Mouse (Mus musculus) megakaryocyte, embryonic 14.5 days (primary cell): ENCODE results near the gene Sox5. TPM values are rescaled to one million over a fixed set of nuclear protein-coding genes. Genes with fewer than 3 reads are reported as not detected.

Experiments
- H3K27me3 ChIP-seq: replicated peaks from 2 replicates; pipeline ENCODE3; 2012; ENCODE audit warnings: inconsistent platforms
- H3K36me3 ChIP-seq: replicated peaks from 2 replicates; pipeline ENCODE3; 2012; ENCODE audit warnings: low read length, inconsistent platforms, mixed read lengths
- H3K4me1 ChIP-seq: 2 replicates; pipeline ENCODE4 v1.6.1; 2012; ENCODE audit warnings: inconsistent platforms
- H3K4me3 ChIP-seq: replicated peaks from 2 replicates; pipeline ENCODE3; 2012; ENCODE audit warnings: moderate library complexity, mild to moderate bottlenecking, inconsistent platforms
- H3K9me3 ChIP-seq: 2 replicates; pipeline ENCODE4 v1.6.1; 2012; ENCODE audit warnings: inconsistent platforms
- FLI1 ChIP-seq: IDR thresholded peaks from 2 replicates; pipeline ENCODE4 v1.6.1; 2012; ENCODE audit warnings: low read length, inconsistent platforms, mixed read lengths
- GATA1 ChIP-seq: IDR thresholded peaks from 3 replicates; pipeline ENCODE4 v1.6.1; 2012; ENCODE audit warnings: mixed read lengths, low read length, inconsistent platforms, borderline replicate concordance
- polyA plus RNA-seq: library from polyadenylated mRNA; stranded (reverse); fragments of >175 nt; gene quantifications from 2 replicates; pipeline ENCODE4 v1.2.3, GENCODE M21; 2012; ENCODE audit warnings: low replicate concordance; ENCODE audit not compliant: insufficient read depth

Sox5 gene
- polyA plus RNA-seq, 1 experiment: 0.07 TPM

- TF ChIP-seq GATA1: no peak
- no peak for TF ChIP-seq FLI1
- peaks cover 51% of the 10 kb centered on the region for H3K27me3 ChIP-seq
- H3K4me1 ChIP-seq: peaks cover 15% of the 10 kb centered on the region
- H3K36me3 ChIP-seq: no peaks in the 10 kb centered on the region
- no peaks in the 10 kb centered on the region for H3K9me3 ChIP-seq
- no peak overlapping the region for H3K4me3 ChIP-seq
Observed at GRCm38 (mm10) chr6:144773736-144774135, 8.0 kb downstream of the Sox5 start.

DNA sequence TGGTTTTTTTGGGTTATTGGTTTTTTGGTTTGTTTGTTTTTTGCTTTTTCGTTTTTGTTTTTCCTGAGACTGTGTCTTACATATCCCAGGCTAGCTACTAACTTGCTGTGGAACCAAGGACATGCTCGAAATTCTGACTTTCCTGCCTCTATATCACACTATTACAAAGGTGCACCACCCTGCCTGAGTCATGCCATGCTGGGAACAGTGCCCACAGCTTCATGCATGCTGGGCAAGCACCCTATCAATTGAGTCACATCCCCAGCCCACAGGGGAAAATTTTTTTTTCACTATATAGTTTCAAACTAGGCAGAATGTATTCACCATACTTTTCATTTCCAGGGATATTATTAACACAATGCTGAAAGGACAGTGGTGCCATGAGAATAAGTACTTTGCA lies 8.8 kb downstream of the Sox5 start:
- TF ChIP-seq FLI1 (no peak), GATA1 (no peak)
- Histone ChIP-seq H3K27me3 (peaks cover 56% of the 10 kb centered on the region), H3K36me3 (no peaks in the 10 kb centered on the region), H3K4me3 (no peak overlapping the region), H3K9me3 (no peaks in the 10 kb centered on the region), H3K4me1 (peaks cover 20% of the 10 kb centered on the region)

- Histone ChIP-seq H3K4me3 (no peak overlapping the region), H3K36me3 (no peaks in the 10 kb centered on the region), H3K4me1 (peaks cover 20% of the 10 kb centered on the region), H3K27me3 (peaks cover 59% of the 10 kb centered on the region), H3K9me3 (no peaks in the 10 kb centered on the region)
- no peak for TF ChIP-seq GATA1
- no peak for TF ChIP-seq FLI1
Observed at GRCm38 (mm10) chr6:144772175-144772918, 9.4 kb downstream of the Sox5 start.

GRCm38 (mm10) chr6:144769060-144769459 lies 12.7 kb downstream of the Sox5 start:
- peaks cover 44% of the 10 kb centered on the region for H3K27me3 ChIP-seq
- no peak overlapping the region for H3K4me3 ChIP-seq
- H3K9me3 ChIP-seq: no peaks in the 10 kb centered on the region
- TF ChIP-seq GATA1 (no peak), FLI1 (no peak)
- no peaks in the 10 kb centered on the region for H3K36me3 ChIP-seq
- H3K4me1 ChIP-seq: peaks cover 20% of the 10 kb centered on the region

DNA sequence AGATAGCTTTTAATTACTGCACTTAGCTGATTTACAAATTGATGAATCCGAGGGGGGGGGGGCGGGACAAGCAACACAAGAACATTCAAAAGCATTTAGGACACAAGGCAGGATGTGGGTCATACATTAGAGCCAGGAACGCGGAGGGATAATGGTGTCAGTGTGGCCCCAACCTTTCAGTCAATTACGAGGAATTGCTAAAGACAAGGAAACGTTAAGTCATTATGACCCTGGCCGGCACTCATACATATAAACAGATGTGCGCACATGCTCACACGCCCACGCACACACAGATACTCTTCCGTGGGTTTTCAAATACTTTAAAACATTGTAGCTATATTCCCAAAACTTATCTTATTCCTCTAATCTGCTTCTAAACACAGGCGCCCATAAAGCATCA lies 19.9 kb downstream of the Sox5 start:
- Histone ChIP-seq H3K27me3 (peaks cover 12% of the 10 kb centered on the region), H3K36me3 (no peaks in the 10 kb centered on the region), H3K4me3 (no peak overlapping the region), H3K9me3 (no peaks in the 10 kb centered on the region), H3K4me1 (peaks cover 6% of the 10 kb centered on the region; the same call in 1 of the 2 replicates)
- TF ChIP-seq GATA1 (no peak), FLI1 (no peak)

DNA sequence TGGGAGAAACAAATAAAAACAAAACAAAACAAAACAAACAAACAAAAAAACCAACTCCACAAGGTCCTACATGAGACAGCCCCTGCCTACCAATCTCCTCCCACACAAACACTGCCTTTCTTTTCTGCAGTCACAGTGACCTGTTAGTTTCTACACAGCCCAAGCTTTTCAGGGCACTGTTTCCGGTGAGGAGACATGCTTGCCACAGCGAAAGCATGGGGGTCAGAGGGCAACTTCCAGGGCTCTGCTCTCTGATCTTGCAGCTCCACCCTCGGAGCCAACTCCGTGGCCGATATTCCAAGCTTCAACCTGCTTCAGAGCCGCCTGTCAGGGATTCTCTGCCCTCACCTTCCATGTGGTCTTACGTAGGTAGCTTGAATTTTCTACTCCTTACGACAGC lies 22.6 kb downstream of the Sox5 start:
- H3K36me3 ChIP-seq: no peaks in the 10 kb centered on the region
- peaks cover 12% of the 10 kb centered on the region for H3K27me3 ChIP-seq
- peaks cover 6% of the 10 kb centered on the region; the same call in 1 of the 2 replicates for H3K4me1 ChIP-seq
- H3K9me3 ChIP-seq: no peaks in the 10 kb centered on the region
- TF ChIP-seq FLI1: no peak
- no peak overlapping the region for H3K4me3 ChIP-seq

- Histone ChIP-seq H3K27me3 (peaks cover 5% of the 10 kb centered on the region), H3K4me1 (peaks cover 6% of the 10 kb centered on the region; the same call in 1 of the 2 replicates), H3K9me3 (peaks cover under 1% of the 10 kb centered on the region; the same call in 1 of the 2 replicates), H3K4me3 (no peak overlapping the region), H3K36me3 (no peaks in the 10 kb centered on the region)
- TF ChIP-seq FLI1 (no peak), GATA1 (no peak)
Observed at GRCm38 (mm10) chr6:144757414-144757813, 24.4 kb downstream of the Sox5 start.

DNA sequence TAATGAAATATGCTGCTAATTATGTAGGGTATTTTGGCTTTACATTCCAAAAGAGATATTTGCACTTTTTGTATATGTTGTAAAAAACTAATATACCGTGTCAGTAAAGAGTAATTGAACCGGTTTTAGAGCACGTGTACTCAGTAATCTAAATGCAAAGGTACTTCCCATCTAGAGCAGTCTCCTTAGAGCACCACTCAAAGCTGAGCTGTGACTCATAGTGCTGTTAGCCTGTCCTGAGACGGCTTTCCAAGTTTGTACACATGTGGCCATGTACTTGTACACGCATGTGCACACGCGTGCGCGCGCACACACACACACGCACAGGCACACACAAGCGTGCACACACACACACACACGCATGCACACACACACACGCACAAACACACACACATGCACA lies 25.3 kb downstream of the Sox5 start:
- H3K4me3 ChIP-seq: peak overlapping the region; percentile 33
- no peaks in the 10 kb centered on the region for H3K36me3 ChIP-seq
- TF ChIP-seq GATA1: no peak
- TF ChIP-seq FLI1: no peak

DNA sequence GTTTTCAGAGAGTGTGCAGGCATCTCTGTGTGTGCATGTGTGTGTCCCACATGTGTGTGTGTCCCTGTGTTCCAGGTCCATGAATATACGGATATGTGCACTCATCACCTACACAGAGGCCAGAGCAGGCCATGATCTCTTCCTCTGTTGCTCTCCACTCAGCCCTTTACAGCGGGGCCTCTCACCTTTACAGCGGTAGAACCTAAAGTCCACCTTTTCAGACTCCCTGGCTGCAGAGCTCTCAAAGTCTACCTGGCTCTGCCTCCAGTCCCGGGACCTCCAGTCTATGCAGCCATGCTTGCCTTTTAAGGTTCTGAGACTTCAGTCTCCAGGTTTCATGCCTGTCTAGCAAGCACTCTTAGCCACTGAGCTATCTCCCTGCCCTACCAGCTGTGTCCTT lies 26.5 kb downstream of the Sox5 start:
- peaks cover 14% of the 10 kb centered on the region for H3K9me3 ChIP-seq
- peaks cover 6% of the 10 kb centered on the region; the same call in 1 of the 2 replicates for H3K4me1 ChIP-seq
- TF ChIP-seq FLI1 (no peak), GATA1 (no peak)
- H3K4me3 ChIP-seq: no peak overlapping the region
- no peaks in the 10 kb centered on the region for H3K36me3 ChIP-seq
- H3K27me3 ChIP-seq: peaks cover 9% of the 10 kb centered on the region

More for the DNA sequence above, 25.3 kb downstream of the Sox5 start:
- Histone ChIP-seq H3K9me3 (peaks cover 9% of the 10 kb centered on the region), H3K27me3 (peaks cover 5% of the 10 kb centered on the region), H3K4me1 (peaks cover 6% of the 10 kb centered on the region; the same call in 1 of the 2 replicates)

DNA sequence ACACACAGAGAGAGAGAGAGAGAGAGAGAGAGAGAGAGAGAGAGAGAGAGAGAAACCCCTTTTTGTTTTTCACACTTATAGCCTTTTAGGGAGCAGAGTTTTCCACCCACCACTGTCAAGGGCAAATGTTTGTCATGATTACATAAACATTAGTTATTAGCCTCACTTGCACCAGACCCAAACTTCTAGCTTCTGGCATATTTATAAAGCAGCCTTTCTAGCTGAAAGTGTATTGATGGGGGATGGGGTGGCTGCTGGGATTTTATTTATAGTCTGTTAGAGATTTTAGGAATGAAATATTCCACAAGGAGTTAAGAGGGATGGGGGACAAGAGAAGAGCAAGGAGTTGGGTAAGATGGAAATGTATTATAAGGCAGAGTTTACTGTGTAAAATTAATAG lies 27.4 kb downstream of the Sox5 start:
- peaks cover 11% of the 10 kb centered on the region for H3K27me3 ChIP-seq
- peaks cover 14% of the 10 kb centered on the region for H3K9me3 ChIP-seq
- H3K36me3 ChIP-seq: no peaks in the 10 kb centered on the region
- no peak overlapping the region for H3K4me3 ChIP-seq
- H3K4me1 ChIP-seq: peaks cover 3% of the 10 kb centered on the region; the same call in 1 of the 2 replicates
- TF ChIP-seq GATA1 (no peak), FLI1 (no peak)

DNA sequence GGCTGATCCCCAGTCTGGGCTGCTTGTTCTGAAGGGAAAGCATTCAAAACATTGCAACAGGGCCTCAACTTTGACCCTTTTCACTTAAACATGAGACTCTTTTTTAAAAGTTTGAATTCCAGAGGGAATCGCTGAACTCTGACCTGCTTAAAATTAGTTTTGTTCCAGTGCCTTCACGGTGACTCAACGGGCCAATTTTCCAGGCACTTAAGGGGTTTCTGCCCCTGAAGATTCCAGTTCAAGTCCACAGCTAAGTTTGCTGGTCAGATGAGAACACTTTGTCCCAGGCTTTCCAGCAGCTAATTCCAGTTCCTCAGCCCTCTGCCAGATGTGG lies 27.8 kb downstream of the Sox5 start:
- H3K4me3 ChIP-seq: no peak overlapping the region
- TF ChIP-seq GATA1 (no peak), FLI1 (no peak)
- H3K9me3 ChIP-seq: peaks cover 14% of the 10 kb centered on the region
- peaks cover 11% of the 10 kb centered on the region for H3K27me3 ChIP-seq
- no peaks in the 10 kb centered on the region; the same call in 1 of the 2 replicates for H3K4me1 ChIP-seq
- H3K36me3 ChIP-seq: no peaks in the 10 kb centered on the region
